In the genomic region with DNA sequence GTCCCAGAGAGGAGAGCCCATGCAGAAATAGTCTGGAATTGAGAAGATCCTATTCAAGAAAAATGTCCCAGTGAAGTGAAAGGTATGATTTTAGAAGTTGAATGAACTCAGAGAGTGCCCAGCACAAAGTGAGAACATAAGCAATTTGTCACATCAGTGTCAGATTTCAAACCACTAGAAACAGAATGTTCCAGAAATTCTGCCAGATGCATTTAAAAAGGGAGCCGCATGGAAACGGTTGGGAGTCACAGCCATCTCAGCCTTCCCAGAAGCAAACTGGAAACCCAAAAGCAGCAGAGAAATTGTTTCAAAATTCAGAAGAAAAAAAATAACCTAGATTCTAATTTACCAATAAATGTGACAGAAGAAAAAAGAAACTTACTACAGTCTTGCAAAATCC, we compare ENCODE assay signal across 21 mouse cellular contexts.
A peak's percentile ranks its signal among the peaks of the same experiment; 100 is the strongest.
DNase-seq lines count a peak whose midpoint lies in the region; ATAC-seq and TF ChIP-seq lines count a peak whose summit lies in the region.
"Had no signal": no experiment of that assay in that cellular context is flagged by ENCODE, and none has a peak within 500 bp of the region (broad histone marks: within the 10 kb centered on the region; RNA-seq: fewer than 3 reads in every experiment).

No protein-coding gene starts in this region.

- no peaks in the 10 kb centered on the region for H3K9me3 ChIP-seq in heart, embryonic 12.5 days (replicated peaks)
- no peaks in the 10 kb centered on the region for H3K9me3 ChIP-seq in lung, postnatal 0 days (ENCODE audit: low read length)
- no peaks in the 10 kb centered on the region for H3K9me3 ChIP-seq in embryonic facial prominence, embryonic 13.5 days
- H3K9me3 ChIP-seq in limb, embryonic 15.5 days, result no peaks in the 10 kb centered on the region
- H3K9me3 ChIP-seq: kidney, embryonic 15.5 days; liver, embryonic 13.5 days; megakaryocyte, embryonic 14.5 days; midbrain, embryonic 15.5 days had no signal

- no peak for ATAC-seq in heart, embryonic 12.5 days (ENCODE audit: insufficient number of reproducible peaks, low FRiP score)
- 0 out of 2 replicates have a peak, but pooled peaks have one; percentile 32 for ATAC-seq in lung, postnatal 0 days
- ATAC-seq in embryonic facial prominence, embryonic 13.5 days (ENCODE audit: insufficient number of reproducible peaks, insufficient read depth, low FRiP score, low TSS enrichment, low read depth), result no peak
- ATAC-seq in limb, embryonic 15.5 days (ENCODE audit: insufficient number of reproducible peaks, low FRiP score, low TSS enrichment, low read depth), result no peak
- ATAC-seq: forebrain, embryonic 16.5 days; hindbrain, embryonic 16.5 days; intestine, postnatal 0 days; midbrain, embryonic 15.5 days; Patski had no signal

- no peak overlapping the region for H3K27ac ChIP-seq in heart, embryonic 12.5 days (ENCODE audit: poor library complexity, severe bottlenecking)
- no peak overlapping the region for H3K27ac ChIP-seq in lung, postnatal 0 days (ENCODE audit: low read length)
- H3K27ac ChIP-seq in embryonic facial prominence, embryonic 13.5 days, result peak overlapping the region; percentile 57
- H3K27ac ChIP-seq in limb, embryonic 15.5 days, result peak overlapping the region; percentile 47
- H3K27ac ChIP-seq: kidney, embryonic 15.5 days; liver, embryonic 13.5 days; midbrain, embryonic 15.5 days had no signal

- no peaks in the 10 kb centered on the region for H3K4me1 ChIP-seq in heart, embryonic 12.5 days (replicated peaks)
- H3K4me1 ChIP-seq in lung, postnatal 0 days (ENCODE audit: insufficient read depth, low read depth, low read length), result no peaks in the 10 kb centered on the region
- peaks cover 21% of the 10 kb centered on the region for H3K4me1 ChIP-seq in embryonic facial prominence, embryonic 13.5 days
- peaks cover 23% of the 10 kb centered on the region for H3K4me1 ChIP-seq in limb, embryonic 15.5 days
- H3K4me1 ChIP-seq: kidney, embryonic 15.5 days; liver, embryonic 13.5 days; megakaryocyte, embryonic 14.5 days; midbrain, embryonic 15.5 days had no signal

- TF ChIP-seq EP300 in lung, postnatal 0 days (IDR thresholded peaks at IDR 0.05), result peak; percentile 72

- no peak overlapping the region for H3K9ac ChIP-seq in heart, embryonic 12.5 days
- no peak overlapping the region for H3K9ac ChIP-seq in lung, postnatal 0 days (replicated peaks; ENCODE audit: low read depth)
- no peak overlapping the region for H3K9ac ChIP-seq in embryonic facial prominence, embryonic 13.5 days
- H3K9ac ChIP-seq in limb, embryonic 15.5 days, result no peak overlapping the region
- H3K9ac ChIP-seq: kidney, embryonic 15.5 days; liver, embryonic 13.5 days; midbrain, embryonic 15.5 days had no signal

- peak; percentile 48 to 59 for DNase-seq in heart, adult 18-20 months
- DNase-seq in lung, postnatal 0 days (ENCODE audit: low spot score), result peak; percentile 37
- no peak for DNase-seq in lung, postnatal 14 days
- DNase-seq in ovary, postnatal 10 days (ENCODE audit: low spot score), result no peak
- DNase-seq: adrenal gland, postnatal 25 days; cerebellum, adult 2 months; cerebellum, postnatal 36 days; kidney, postnatal 4 days; liver, embryonic 13.5 days; thymus, postnatal 36 days had no signal

- no peaks in the 10 kb centered on the region for H3K27me3 ChIP-seq in heart, embryonic 12.5 days (replicated peaks)
- no peaks in the 10 kb centered on the region for H3K27me3 ChIP-seq in lung, postnatal 0 days (replicated peaks; ENCODE audit: insufficient read depth, low read length)
- H3K27me3 ChIP-seq in embryonic facial prominence, embryonic 13.5 days, result no peaks in the 10 kb centered on the region
- H3K27me3 ChIP-seq in limb, embryonic 15.5 days, result no peaks in the 10 kb centered on the region
- H3K27me3 ChIP-seq: kidney, embryonic 15.5 days; liver, embryonic 13.5 days; midbrain, embryonic 15.5 days; Patski had no signal

- H3K4me2 ChIP-seq in heart, embryonic 12.5 days, result no peak overlapping the region
- H3K4me2 ChIP-seq in lung, postnatal 0 days (replicated peaks; ENCODE audit: low read depth, low read length), result no peak overlapping the region
- no peak overlapping the region for H3K4me2 ChIP-seq in embryonic facial prominence, embryonic 13.5 days
- H3K4me2 ChIP-seq in limb, embryonic 15.5 days, result no peak overlapping the region
- H3K4me2 ChIP-seq: kidney, embryonic 15.5 days; liver, embryonic 13.5 days; midbrain, embryonic 15.5 days had no signal

- no peak for TF ChIP-seq CTCF in lung, postnatal 0 days (IDR thresholded peaks at IDR 0.05)

- no peak overlapping the region for H3K4me3 ChIP-seq in heart, embryonic 12.5 days
- H3K4me3 ChIP-seq in lung, postnatal 0 days (ENCODE audit: low read depth, low read length), result no peak overlapping the region
- H3K4me3 ChIP-seq in embryonic facial prominence, embryonic 13.5 days, result no peak overlapping the region
- no peak overlapping the region for H3K4me3 ChIP-seq in limb, embryonic 15.5 days
- H3K4me3 ChIP-seq: kidney, embryonic 15.5 days; liver, embryonic 13.5 days; megakaryocyte, embryonic 14.5 days; midbrain, embryonic 15.5 days; myocyte had no signal

- no peaks in the 10 kb centered on the region for H3K36me3 ChIP-seq in heart, embryonic 12.5 days
- no peaks in the 10 kb centered on the region for H3K36me3 ChIP-seq in lung, postnatal 0 days (ENCODE audit: insufficient read depth, low read length)
- H3K36me3 ChIP-seq in embryonic facial prominence, embryonic 13.5 days, result no peaks in the 10 kb centered on the region
- H3K36me3 ChIP-seq in limb, embryonic 15.5 days, result no peaks in the 10 kb centered on the region
- H3K36me3 ChIP-seq: kidney, embryonic 15.5 days; liver, embryonic 13.5 days; midbrain, embryonic 15.5 days had no signal

- 75% methylated on average over 2 of the region's 2 CpGs for WGBS in heart, embryonic 12.5 days
- 62% methylated on average over 2 of the region's 2 CpGs for WGBS in lung, postnatal 0 days
- 23% methylated on average over 2 of the region's 2 CpGs for WGBS in embryonic facial prominence, embryonic 13.5 days
- 30% methylated on average over 2 of the region's 2 CpGs for WGBS in limb, embryonic 15.5 days

Comparison
In these comparisons a context has a peak if more than half of its experiments do, and no peak if none do; other contexts are left out.
1. DNase-seq: peak in heart, adult 18-20 months (2 of 2) and lung, postnatal 0 days (single experiment); none in lung, postnatal 14 days (single experiment) and ovary, postnatal 10 days (single experiment).
2. H3K27ac ChIP-seq: peak in embryonic facial prominence, embryonic 13.5 days (single experiment) and limb, embryonic 15.5 days (single experiment); none in heart, embryonic 12.5 days (single experiment) and lung, postnatal 0 days (single experiment).